Mouse (Mus musculus) cerebellum, postnatal 10 days (tissue): ENCODE results near the gene Fmo2.

Experiments used
- DNase-seq, 2 experiments: peaks; one replicate each; pipeline ENCODE4 v3.0.0; 2021; ENCODE audit warnings: mixed read lengths in 2 of 2

Fmo2 gene

GRCm38 (mm10) chr1:162897838-162898811, at the start of gene Fmo2:
Fmo2 (minus strand) TSS chr1:162898726.
- DNase-seq = peak; percentile 4 to 8

GRCm38 (mm10) chr1:162947934-162948333, 49.4 kb upstream of the Fmo2 start:
- no peak for DNase-seq

GRCm38 (mm10) chr1:162946837-162947558, 48.5 kb upstream of the Fmo2 start:
- no peak for DNase-seq

- no peak for DNase-seq
Observed at GRCm38 (mm10) chr1:162943700-162944099, 45.2 kb upstream of the Fmo2 start.

GRCm38 (mm10) chr1:162938696-162939351, 40.3 kb upstream of the Fmo2 start:
- DNase-seq = peak in 1 of 2 experiments; percentile 2

- no peak for DNase-seq
Observed at GRCm38 (mm10) chr1:162937970-162938695, 39.6 kb upstream of the Fmo2 start.

GRCm38 (mm10) chr1:162937415-162937814, 38.9 kb upstream of the Fmo2 start, which contains the start of gene Fmo6:
Fmo6 (minus strand) TSS chr1:162937515.
- no peak for DNase-seq

- peak in 1 of 2 experiments; percentile 7 for DNase-seq
Observed at GRCm38 (mm10) chr1:162934374-162935012, 36.0 kb upstream of the Fmo2 start.

- DNase-seq = no peak
Observed at GRCm38 (mm10) chr1:162932386-162932785, 33.9 kb upstream of the Fmo2 start.

- peak in 1 of 2 experiments; percentile 7 for DNase-seq
Observed at GRCm38 (mm10) chr1:162931880-162932279, 33.4 kb upstream of the Fmo2 start.

GRCm38 (mm10) chr1:162931310-162931875, 32.9 kb upstream of the Fmo2 start:
- no peak for DNase-seq

GRCm38 (mm10) chr1:162930631-162931030, 32.1 kb upstream of the Fmo2 start:
- DNase-seq = no peak

GRCm38 (mm10) chr1:162929146-162929545, 30.6 kb upstream of the Fmo2 start:
- no peak for DNase-seq

GRCm38 (mm10) chr1:162925121-162925520, 26.6 kb upstream of the Fmo2 start:
- no peak for DNase-seq

- DNase-seq = no peak
Observed at GRCm38 (mm10) chr1:162916661-162917060, 18.1 kb upstream of the Fmo2 start.

GRCm38 (mm10) chr1:162914932-162915556, 16.5 kb upstream of the Fmo2 start:
- DNase-seq = no peak

GRCm38 (mm10) chr1:162912085-162912484, 13.6 kb upstream of the Fmo2 start:
- DNase-seq = no peak

- DNase-seq = peak; percentile 45 to 65
Observed at GRCm38 (mm10) chr1:162901879-162902278, 3.4 kb upstream of the Fmo2 start.

- DNase-seq = peak; percentile 86 to 91
Observed at GRCm38 (mm10) chr1:162895900-162896299, 2.6 kb downstream of the Fmo2 start.

- no peak for DNase-seq
Observed at GRCm38 (mm10) chr1:162893014-162893413, 5.5 kb downstream of the Fmo2 start.

GRCm38 (mm10) chr1:162891980-162892451, 6.5 kb downstream of the Fmo2 start:
- no peak for DNase-seq
